Mouse (Mus musculus): ENCODE measurements around the gene Cbx6. TPM values are rescaled to one million over a fixed set of nuclear protein-coding genes. Genes with fewer than 3 reads are reported as not detected.

Cbx6 gene
- total RNA-seq, 4 experiments from 2014 or later = 261 to 307 (median 292) TPM

- no peak for DNase-seq (ENCODE audit: low spot score in 2 of 2)
Observed at GRCm38 (mm10) chr15:79803533-79804351, 30.7 kb downstream of the Cbx6 start.

DNA sequence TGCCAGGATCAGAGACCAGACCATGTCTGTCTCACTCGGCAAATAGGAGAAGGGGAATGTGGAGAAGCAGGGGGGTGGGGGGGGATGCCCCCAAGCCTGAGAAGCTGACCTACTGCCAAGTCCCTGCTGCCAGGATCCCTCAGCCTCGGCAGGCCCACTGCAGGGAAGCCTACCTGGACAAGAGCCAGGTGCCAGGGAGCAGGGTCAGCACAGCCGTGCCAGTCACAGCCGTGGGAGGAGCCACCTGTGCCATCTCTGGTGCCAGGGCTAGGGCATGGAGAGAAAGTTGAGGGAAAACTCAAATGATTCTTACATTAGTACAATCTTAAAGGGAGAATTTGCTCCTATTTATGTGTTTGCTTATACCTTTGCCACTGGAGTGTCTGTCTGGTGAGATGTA, 32.2 kb downstream of the Cbx6 start:
- no peak for DNase-seq (ENCODE audit: low spot score in 2 of 2)

GRCm38 (mm10) chr15:79801646-79802045, 32.8 kb downstream of the Cbx6 start:
- DNase-seq (ENCODE audit: low spot score in 2 of 2) = no peak

GRCm38 (mm10) chr15:79800701-79801100, 33.8 kb downstream of the Cbx6 start:
- no peak for DNase-seq (ENCODE audit: low spot score in 2 of 2)

- no peak for DNase-seq (ENCODE audit: low spot score in 2 of 2)
Observed at GRCm38 (mm10) chr15:79798591-79798990, 35.9 kb downstream of the Cbx6 start.

GRCm38 (mm10) chr15:79797680-79798079, 36.8 kb downstream of the Cbx6 start:
- no peak for DNase-seq (ENCODE audit: low spot score in 2 of 2)

DNA sequence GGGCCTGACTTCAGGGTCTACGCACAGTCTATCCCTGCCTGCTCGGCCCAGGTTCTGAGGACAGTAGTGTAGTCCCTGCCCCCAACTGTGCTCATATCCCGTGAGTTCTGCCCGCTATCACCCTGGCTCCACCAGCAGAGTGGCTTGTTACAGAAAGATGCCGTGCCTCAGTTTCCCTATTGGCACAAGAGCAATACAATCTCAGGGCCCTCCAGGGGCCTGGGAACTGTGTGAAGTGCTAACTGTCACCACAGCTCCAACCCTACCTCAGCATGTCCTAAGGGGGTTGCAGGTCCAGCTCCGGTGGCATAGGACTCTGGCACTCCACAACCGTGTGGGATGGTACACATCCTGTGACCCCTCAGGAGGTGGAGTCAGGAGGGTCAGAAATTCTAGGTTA, 37.4 kb downstream of the Cbx6 start:
- no peak for DNase-seq (ENCODE audit: low spot score in 2 of 2)

DNA sequence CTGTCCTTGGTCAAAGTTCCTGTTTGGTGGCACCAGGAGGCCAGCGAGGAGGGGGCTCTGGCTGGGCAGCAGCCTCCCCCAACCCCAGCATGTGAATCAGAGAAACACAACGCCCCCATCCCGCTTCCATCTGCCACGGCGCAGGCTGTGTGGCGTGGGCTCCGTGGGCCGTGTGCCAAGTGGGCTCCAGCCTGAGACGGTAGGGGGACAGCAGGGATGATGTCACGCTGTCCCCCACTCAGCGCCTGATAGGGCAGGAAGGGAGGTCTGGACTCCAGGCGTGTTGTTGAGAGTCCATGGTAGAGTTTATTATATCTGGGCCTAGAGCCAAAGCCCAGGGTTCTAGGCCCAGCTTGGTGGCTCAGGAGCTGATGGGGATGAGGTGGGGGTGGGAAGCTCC, 38.2 kb downstream of the Cbx6 start:
- peak; percentile 63 to 80 for DNase-seq (ENCODE audit: low spot score in 2 of 2)

GRCm38 (mm10) chr15:79794173-79794572, 40.3 kb downstream of the Cbx6 start:
- DNase-seq (ENCODE audit: low spot score in 2 of 2) = no peak

- no peak for DNase-seq (ENCODE audit: low spot score in 2 of 2)
Observed at GRCm38 (mm10) chr15:79793076-79793475, 41.4 kb downstream of the Cbx6 start.

GRCm38 (mm10) chr15:79792455-79792854, 42.0 kb downstream of the Cbx6 start:
- no peak for DNase-seq (ENCODE audit: low spot score in 2 of 2)

- no peak for DNase-seq (ENCODE audit: low spot score in 2 of 2)
Observed at GRCm38 (mm10) chr15:79791502-79791901, 43.0 kb downstream of the Cbx6 start.

GRCm38 (mm10) chr15:79790905-79791304, 43.6 kb downstream of the Cbx6 start:
- DNase-seq (ENCODE audit: low spot score in 2 of 2) = no peak

DNA sequence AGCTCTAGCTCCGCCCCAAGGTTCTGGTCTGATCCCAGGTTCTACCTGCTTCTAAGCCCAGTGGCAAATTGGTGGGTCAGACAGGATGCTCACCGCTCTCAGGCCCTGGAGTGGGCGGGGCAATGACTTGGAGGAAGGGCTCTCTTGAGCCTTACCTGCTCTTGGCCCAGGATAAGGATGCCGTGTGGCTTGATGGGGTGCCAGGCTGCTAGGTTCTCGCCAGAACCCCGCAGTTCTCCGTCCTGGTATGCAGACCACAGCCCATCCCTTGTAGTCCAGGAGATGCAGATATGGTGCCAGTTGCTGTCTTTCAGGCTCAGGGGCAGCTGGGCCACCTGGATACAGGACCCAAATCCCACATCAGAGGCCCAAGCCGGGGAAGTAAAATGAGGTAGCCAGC, 44.4 kb downstream of the Cbx6 start:
- DNase-seq (ENCODE audit: low spot score in 2 of 2) = no peak

DNA sequence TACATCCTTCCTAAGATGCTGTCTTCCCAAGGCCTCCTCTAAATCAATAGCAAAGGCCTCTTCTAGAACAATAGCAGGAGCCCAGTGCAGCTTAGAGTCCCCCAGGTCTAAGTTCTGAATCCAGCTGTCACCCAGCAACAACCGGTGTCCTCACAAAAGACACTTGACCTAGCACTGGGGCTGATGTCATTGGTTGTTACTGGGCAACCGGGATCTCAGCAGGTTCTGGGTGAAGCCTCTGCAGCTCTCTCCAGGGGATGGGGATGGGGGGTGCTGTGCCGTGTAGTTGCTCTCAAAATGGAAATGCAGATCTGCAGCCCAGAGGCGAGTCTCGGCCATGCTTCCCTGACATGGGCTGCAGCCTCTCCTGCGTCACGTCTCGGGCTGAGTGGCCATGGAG, 46.7 kb downstream of the Cbx6 start:
- no peak for DNase-seq (ENCODE audit: low spot score in 2 of 2)

GRCm38 (mm10) chr15:79785056-79785455, 49.4 kb downstream of the Cbx6 start:
- DNase-seq (ENCODE audit: low spot score in 2 of 2) = no peak

DNA sequence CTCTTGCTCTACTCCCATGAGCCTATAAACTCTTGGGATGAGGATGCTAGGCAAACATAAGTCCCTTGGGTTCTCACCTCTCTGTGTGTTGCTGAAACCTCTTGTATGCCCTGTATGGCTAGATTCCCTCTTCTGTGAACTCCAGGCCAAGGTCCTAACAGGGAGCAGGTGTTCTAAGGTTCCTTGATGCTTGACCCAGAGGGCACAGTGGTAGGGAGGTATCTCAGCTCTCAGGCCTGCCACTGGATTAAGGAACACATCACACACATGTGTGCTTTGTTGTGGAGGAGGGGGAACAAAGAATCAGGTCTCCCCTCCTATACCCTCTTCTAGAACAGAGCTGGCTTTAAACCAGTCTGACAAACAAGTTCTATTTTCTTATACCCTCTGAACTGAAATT, 56.7 kb downstream of the Cbx6 start, which contains the start of gene Dnal4:
TSS of gene Dnal4 (minus strand) at position 101 of the 400 bp plus-strand sequence.
- no peak for DNase-seq (ENCODE audit: low spot score in 2 of 2)

GRCm38 (mm10) chr15:79775662-79776061, 58.8 kb downstream of the Cbx6 start:
- no peak for DNase-seq (ENCODE audit: low spot score in 2 of 2)

GRCm38 (mm10) chr15:79774117-79775027, 60.1 kb downstream of the Cbx6 start:
- DNase-seq (ENCODE audit: low spot score in 2 of 2) = peak; percentile 96 to 97
